Mouse (Mus musculus): Measurements from ENCODE around the gene Olfr32. TPM values are rescaled to one million over a fixed set of nuclear protein-coding genes. Genes with fewer than 3 reads are reported as not detected.

The Olfr32 gene
- polyA plus RNA-seq (2014; fragmentation: Illumina TruSeq; extraction: RNeasy Lipid Tissue Mini Kit (QIAGEN cat#74804); ENCODE audit: low read depth, low replicate concordance): 0.49 TPM

GRCm38 (mm10) chr2:90142196-90142595 lies at the start of gene Olfr32:
TSS of gene Olfr32 (minus strand) at chr2:90142296.

GRCm38 (mm10) chr2:90152991-90153390 lies 10.9 kb upstream of the Olfr32 start, which contains the start of gene Olfr1270:
TSS of gene Olfr1270 (minus strand) at chr2:90153091.

GRCm38 (mm10) chr2:90121312-90121711 lies 20.8 kb downstream of the Olfr32 start, which contains the start of gene Olfr1269:
TSS of gene Olfr1269 (minus strand) at chr2:90121412.

Other genes with a start within 250 kb of the Olfr32 start
- gene Olfr1258, start 215.0 kb downstream of the Olfr32 start, polyA plus RNA-seq (2014; fragmentation: Illumina TruSeq; extraction: RNeasy Lipid Tissue Mini Kit (QIAGEN cat#74804); ENCODE audit: low read depth, low replicate concordance): not detected
- 0.07 TPM for gene Olfr1259, start 193.6 kb downstream of the Olfr32 start, polyA plus RNA-seq (2014; fragmentation: Illumina TruSeq; extraction: RNeasy Lipid Tissue Mini Kit (QIAGEN cat#74804); ENCODE audit: low read depth, low replicate concordance)
- gene Olfr1260, start 168.0 kb downstream of the Olfr32 start, polyA plus RNA-seq (2014; fragmentation: Illumina TruSeq; extraction: RNeasy Lipid Tissue Mini Kit (QIAGEN cat#74804); ENCODE audit: low read depth, low replicate concordance): not detected
- not detected for gene Olfr1261, start 151.1 kb downstream of the Olfr32 start, polyA plus RNA-seq (2014; fragmentation: Illumina TruSeq; extraction: RNeasy Lipid Tissue Mini Kit (QIAGEN cat#74804); ENCODE audit: low read depth, low replicate concordance)
- 0.03 TPM for gene Olfr1262, start 142.2 kb downstream of the Olfr32 start, polyA plus RNA-seq (2014; fragmentation: Illumina TruSeq; extraction: RNeasy Lipid Tissue Mini Kit (QIAGEN cat#74804); ENCODE audit: low read depth, low replicate concordance)
- gene Olfr1263, start 130.2 kb downstream of the Olfr32 start, polyA plus RNA-seq (2014; fragmentation: Illumina TruSeq; extraction: RNeasy Lipid Tissue Mini Kit (QIAGEN cat#74804); ENCODE audit: low read depth, low replicate concordance): 0.04 TPM
- not detected for gene Olfr1264, start 116.7 kb downstream of the Olfr32 start, polyA plus RNA-seq (2014; fragmentation: Illumina TruSeq; extraction: RNeasy Lipid Tissue Mini Kit (QIAGEN cat#74804); ENCODE audit: low read depth, low replicate concordance)
- gene Olfr1265, start 107.0 kb downstream of the Olfr32 start, polyA plus RNA-seq (2014; fragmentation: Illumina TruSeq; extraction: RNeasy Lipid Tissue Mini Kit (QIAGEN cat#74804); ENCODE audit: low read depth, low replicate concordance): not detected
- not detected for gene Olfr140, start 78.7 kb downstream of the Olfr32 start, polyA plus RNA-seq (2014; fragmentation: Illumina TruSeq; extraction: RNeasy Lipid Tissue Mini Kit (QIAGEN cat#74804); ENCODE audit: low read depth, low replicate concordance)
- gene Olfr1269, start 20.9 kb downstream of the Olfr32 start, polyA plus RNA-seq (2014; fragmentation: Illumina TruSeq; extraction: RNeasy Lipid Tissue Mini Kit (QIAGEN cat#74804); ENCODE audit: low read depth, low replicate concordance): not detected
- gene Olfr1270, start 10.8 kb upstream of the Olfr32 start, polyA plus RNA-seq (2014; fragmentation: Illumina TruSeq; extraction: RNeasy Lipid Tissue Mini Kit (QIAGEN cat#74804); ENCODE audit: low read depth, low replicate concordance): 0.29 TPM
- gene Olfr1506, start 82.2 kb upstream of the Olfr32 start, polyA plus RNA-seq (2014; fragmentation: Illumina TruSeq; extraction: RNeasy Lipid Tissue Mini Kit (QIAGEN cat#74804); ENCODE audit: low read depth, low replicate concordance): 0.15 TPM
- gene Olfr142, start 115.3 kb upstream of the Olfr32 start, polyA plus RNA-seq (2014; fragmentation: Illumina TruSeq; extraction: RNeasy Lipid Tissue Mini Kit (QIAGEN cat#74804); ENCODE audit: low read depth, low replicate concordance): not detected
- not detected for gene Olfr1271, start 128.7 kb upstream of the Olfr32 start, polyA plus RNA-seq (2014; fragmentation: Illumina TruSeq; extraction: RNeasy Lipid Tissue Mini Kit (QIAGEN cat#74804); ENCODE audit: low read depth, low replicate concordance)
- gene Olfr1272, start 150.5 kb upstream of the Olfr32 start, polyA plus RNA-seq (2014; fragmentation: Illumina TruSeq; extraction: RNeasy Lipid Tissue Mini Kit (QIAGEN cat#74804); ENCODE audit: low read depth, low replicate concordance): not detected
- not detected for gene Gm13769, start 179.9 kb upstream of the Olfr32 start, polyA plus RNA-seq (2014; fragmentation: Illumina TruSeq; extraction: RNeasy Lipid Tissue Mini Kit (QIAGEN cat#74804); ENCODE audit: low read depth, low replicate concordance)